Mouse (Mus musculus): Measurements from ENCODE around the gene Isl2.
A peak's percentile ranks its signal among the peaks of the same experiment; 100 is the strongest.

Gene Isl2

DNA sequence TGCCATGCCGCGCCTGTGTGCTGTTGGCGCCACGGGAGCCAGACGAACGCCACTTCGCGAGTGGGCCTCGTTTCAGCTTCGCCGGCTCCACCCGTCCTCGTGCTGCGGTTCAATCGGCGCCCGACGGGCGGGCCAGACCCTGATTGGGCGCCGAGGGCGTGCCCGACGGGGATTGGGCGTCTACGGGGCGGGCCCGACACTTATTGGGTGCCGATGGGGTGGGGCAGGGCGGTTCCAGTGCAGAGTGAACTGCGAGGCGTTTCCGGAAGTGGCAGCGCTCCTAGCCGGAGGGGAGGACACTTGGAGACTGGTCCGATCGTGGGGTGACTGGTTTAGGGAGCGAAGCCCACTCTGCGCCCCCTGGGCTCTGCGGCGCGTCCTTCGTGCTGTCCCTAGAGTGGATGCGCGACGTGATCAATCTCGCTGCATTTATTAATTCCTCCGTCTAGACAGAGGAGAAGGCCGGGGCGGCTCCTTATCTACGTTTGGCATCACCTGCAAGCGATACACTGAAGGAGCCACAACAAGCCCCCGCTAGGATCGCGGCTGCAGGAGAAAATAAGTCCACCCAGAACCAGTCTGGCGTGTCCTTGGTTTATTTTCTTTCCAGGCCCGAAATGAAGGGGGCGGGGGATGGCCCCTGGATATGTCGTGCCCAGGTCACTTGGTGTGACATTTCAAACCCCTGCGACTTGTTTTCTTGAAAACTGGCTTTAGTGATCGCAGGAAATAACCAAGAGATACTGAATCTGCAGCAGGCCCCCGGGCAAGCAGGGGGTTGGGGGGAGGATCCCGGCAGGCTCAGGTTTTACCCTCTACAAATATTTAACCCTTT lies 7.9 kb downstream of the Isl2 start:
- DNase-seq (ENCODE audit: low spot score): no peak

DNA sequence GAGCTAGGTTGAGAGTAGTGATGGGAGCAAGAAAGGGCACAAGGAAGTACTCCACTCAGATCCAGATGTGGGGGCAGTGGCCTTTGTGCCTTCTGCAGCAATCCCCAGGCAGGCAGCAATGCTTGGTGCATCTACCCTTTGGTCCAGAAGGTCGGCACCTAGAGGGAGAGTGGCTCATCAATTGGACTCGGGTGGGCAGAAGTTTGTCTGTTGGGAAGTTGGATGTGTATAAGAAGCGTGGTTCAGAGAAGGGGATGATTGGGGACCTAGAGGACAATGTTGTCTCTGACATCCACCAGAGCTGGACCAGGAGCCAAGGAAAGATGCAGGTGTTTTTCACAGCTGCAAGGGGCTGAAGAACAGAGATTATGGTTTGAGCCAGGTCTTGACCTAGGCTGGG lies 10.4 kb downstream of the Isl2 start:
- DNase-seq (ENCODE audit: low spot score): no peak

DNA sequence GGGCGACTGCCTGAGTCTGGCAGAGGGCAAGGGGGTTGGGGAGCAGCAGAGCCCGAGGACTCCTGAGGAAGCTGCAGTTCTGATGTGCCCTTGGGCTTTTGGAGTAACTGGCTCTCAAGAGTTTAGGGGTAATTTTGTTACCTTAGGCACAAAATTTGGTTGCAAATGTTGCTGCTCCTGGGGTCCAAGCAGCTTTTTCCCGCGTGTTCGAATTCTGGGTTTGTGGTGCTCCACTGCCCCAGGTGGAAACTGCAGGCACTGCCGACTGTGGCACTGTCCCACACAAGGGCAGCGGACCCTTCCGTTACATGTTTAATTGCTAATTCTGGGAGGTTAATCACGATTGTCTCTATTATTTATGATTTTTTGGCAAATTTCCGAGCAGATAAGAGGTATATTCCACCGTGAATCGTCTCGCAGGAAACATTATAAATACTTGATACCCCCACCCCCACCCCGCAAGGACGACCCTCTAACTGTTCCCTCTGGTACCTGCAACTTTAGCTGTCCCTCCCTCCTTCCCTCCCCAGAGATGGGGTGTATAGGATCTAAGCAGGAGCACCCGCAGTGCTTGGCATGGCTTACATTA lies 10.9 kb downstream of the Isl2 start:
- no peak for DNase-seq (ENCODE audit: low spot score)

DNA sequence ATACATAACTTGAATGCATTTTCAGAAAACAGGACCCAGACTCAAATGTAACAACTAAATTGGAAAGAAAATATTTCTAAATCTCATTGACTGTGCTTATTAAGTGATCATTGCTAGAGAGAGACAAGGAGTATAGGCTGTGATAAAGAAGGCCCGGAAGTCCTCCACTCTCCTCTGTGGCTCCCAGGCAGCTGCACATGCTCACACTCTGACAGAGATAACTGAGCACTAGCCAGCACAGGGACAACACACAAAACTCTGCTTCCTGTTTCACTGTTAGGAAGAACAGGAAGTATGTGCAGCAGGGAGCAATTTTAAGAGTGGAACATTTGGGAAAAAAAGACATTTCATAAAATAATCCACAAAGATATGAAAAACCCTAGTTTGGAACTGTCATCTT lies 16.5 kb downstream of the Isl2 start:
- no peak for DNase-seq (ENCODE audit: low spot score)

DNA sequence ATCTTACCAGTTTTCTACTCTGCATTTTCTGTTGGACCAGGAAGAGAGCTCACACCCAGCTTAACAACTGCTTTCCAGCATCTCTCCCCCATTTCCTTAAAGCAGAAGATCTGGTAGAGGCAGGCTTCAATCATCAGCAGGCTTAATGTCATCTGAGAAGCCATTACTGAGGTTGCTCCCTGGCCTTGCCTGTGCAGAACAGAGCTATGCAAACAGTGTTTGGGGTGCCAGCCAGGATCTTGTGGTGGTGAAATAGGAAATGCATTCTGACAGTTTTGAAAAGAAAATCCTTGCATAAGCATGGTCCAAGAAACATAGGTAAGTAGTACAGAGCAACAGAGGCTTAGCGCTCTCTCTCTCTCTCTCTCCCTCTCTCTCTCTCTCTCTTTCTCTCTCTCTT lies 22.5 kb downstream of the Isl2 start:
- no peak for DNase-seq (ENCODE audit: low spot score)

DNA sequence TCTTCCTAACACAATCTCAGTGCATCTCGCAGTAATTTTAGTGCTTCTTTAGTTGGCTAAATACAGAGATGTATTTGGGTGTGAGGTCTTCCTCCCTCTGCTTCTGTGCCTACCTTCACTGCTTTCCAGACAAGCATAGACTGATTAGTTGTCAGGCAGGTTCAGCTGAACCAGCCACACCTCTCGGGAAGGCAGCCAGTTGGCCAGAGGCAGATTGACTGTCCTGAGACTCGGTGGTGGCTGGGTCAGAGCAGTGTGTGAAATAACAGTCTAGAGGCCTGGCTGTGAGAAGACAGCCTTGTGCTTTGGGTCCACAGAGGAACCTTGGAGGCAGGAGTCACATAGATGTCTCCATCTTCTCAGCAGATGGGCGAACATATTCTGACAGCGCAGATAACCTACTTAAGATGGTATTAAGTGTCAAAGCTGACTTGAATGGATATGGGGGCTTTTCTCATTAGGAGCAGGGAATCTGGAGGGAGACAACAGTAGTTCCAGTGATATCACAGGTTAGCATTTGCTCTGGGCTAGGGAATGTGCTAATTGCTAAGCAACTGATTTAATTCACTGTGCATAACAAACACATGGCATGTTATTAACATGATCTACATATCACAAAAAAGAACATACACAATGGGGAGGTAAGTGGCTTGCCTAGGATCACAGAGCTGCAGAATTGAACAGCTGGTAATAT lies 30.1 kb downstream of the Isl2 start:
- no peak for DNase-seq (ENCODE audit: low spot score)

DNA sequence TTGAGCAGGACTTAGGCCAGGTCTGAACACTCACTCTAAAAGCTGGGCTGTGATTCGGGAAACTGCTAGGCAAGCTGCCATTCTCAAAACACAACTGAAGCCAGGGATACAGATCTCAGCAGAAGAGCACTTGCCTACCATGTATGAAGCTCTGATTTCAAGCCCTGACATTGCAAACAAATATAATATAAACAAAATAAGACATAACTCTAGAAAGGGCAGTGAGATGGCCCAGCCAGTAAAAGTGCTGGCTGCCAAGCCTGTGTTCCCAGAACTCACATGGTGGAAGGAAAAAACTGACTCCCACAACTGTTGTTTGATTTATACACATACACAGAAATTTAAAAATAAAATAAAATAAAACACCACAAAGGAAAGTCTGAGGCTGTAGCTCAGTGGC lies 32.6 kb downstream of the Isl2 start:
- DNase-seq (ENCODE audit: low spot score): no peak

DNA sequence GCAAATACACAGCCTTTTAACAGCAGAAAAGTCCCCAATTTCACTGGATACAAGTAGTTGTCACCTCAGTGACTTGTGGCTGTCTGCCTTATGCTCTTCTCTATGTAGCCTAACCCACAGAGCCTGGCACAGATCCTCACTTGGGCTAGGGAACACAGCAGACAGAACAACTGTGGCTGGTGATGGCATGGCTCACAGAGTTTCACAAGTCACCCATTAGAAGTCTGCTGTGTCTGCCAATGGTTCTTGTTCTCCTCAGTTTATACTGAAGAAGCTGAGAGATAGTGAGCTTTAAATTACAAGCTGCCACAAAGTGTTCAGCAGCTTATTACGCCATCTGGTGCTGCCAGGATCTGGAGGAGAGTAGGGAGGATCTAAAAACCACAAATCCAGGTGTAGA lies 38.1 kb downstream of the Isl2 start:
- peak; percentile 5 for DNase-seq (ENCODE audit: low spot score)

DNA sequence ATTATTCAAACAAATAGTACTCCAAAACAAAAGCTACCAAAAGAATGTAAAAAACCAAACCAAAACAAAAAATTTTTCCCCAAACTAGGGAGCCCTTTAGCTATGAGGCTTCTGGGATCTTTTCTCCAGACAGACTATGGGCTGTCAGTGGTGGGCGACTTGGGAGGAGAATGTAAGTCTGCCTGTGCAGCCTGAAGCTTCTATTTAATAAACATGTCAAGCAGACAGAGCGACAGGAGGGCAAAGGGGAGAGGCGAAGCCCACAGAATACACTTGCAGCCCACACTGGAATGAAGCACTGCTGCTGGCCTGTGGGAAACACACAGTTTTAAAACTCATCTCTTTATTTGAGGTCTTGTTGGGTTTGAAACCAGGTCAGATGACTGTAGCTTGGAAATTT lies 42.9 kb downstream of the Isl2 start:
- no peak for DNase-seq (ENCODE audit: low spot score)

DNA sequence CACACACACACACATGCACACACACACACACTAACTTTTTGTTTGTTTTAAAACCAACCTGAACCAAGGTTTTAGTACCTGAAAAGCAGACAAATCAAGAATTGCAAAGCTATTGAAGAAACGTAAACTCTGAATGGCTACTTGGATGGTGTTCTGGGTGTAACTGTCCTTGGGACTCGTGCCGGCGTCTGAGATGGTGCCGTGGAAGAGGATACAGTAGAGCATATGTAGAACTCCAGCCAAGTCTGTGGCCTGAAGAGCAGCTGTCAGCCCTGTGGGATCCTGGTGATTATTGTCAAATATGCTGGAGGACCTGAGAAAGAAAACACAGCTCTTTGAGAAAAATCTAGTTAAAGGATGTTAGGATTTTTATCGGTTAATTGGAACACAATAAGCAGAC lies 47.7 kb downstream of the Isl2 start:
- no peak for DNase-seq (ENCODE audit: low spot score)
